Mouse (Mus musculus) WW6 (cell line): Measurements from ENCODE around the gene Fbxl2.
"Not testable (repeated sequence)": the region's sequence is repeated elsewhere in the genome, so short reads cannot be mapped to it uniquely, and the experiment has no call there.

ENCODE experiments used
- DNase-seq: peaks from one replicate; pipeline ENCODE4 v3.0.0-alpha.2; 2013; ENCODE audit warnings: low read depth, low spot score

Gene Fbxl2

GRCm38 (mm10) chr9:114046028-114046427 lies at the start of gene Fbxl2:
TSS of gene Fbxl2 (minus strand) at chr9:114046191.
- DNase-seq, result no peak

- DNase-seq, result no peak
Observed at GRCm38 (mm10) chr9:114094854-114095253, 48.9 kb upstream of the Fbxl2 start.

GRCm38 (mm10) chr9:114092188-114092587 lies 46.2 kb upstream of the Fbxl2 start:
- peak; percentile 43 for DNase-seq

GRCm38 (mm10) chr9:114088885-114089284 lies 42.9 kb upstream of the Fbxl2 start:
- DNase-seq, result not testable (repeated sequence)

- peak; percentile 28 for DNase-seq
Observed at GRCm38 (mm10) chr9:114087106-114087815, 41.3 kb upstream of the Fbxl2 start.

- DNase-seq, result no peak
Observed at GRCm38 (mm10) chr9:114086422-114086821, 40.4 kb upstream of the Fbxl2 start.

GRCm38 (mm10) chr9:114073681-114074080 lies 27.7 kb upstream of the Fbxl2 start:
- DNase-seq, result no peak

- DNase-seq, result no peak
Observed at GRCm38 (mm10) chr9:114069372-114069771, 23.4 kb upstream of the Fbxl2 start.

- no peak for DNase-seq
Observed at GRCm38 (mm10) chr9:114068494-114069053, 22.6 kb upstream of the Fbxl2 start.

GRCm38 (mm10) chr9:114057090-114057796 lies 11.3 kb upstream of the Fbxl2 start, which contains the start of gene Susd5:
TSS of gene Susd5 (plus strand) at chr9:114057140.
- DNase-seq, result no peak

GRCm38 (mm10) chr9:114052866-114053265 lies 6.9 kb upstream of the Fbxl2 start:
- DNase-seq, result no peak

- DNase-seq, result no peak
Observed at GRCm38 (mm10) chr9:114052031-114052430, 6.0 kb upstream of the Fbxl2 start.

GRCm38 (mm10) chr9:114050778-114051177 lies 4.8 kb upstream of the Fbxl2 start:
- no peak for DNase-seq

GRCm38 (mm10) chr9:114050106-114050505 lies 4.1 kb upstream of the Fbxl2 start:
- no peak for DNase-seq

- no peak for DNase-seq
Observed at GRCm38 (mm10) chr9:114046676-114047075, 685 bp upstream of the Fbxl2 start.

GRCm38 (mm10) chr9:114044446-114044845 lies 1.5 kb downstream of the Fbxl2 start:
- DNase-seq, result no peak

GRCm38 (mm10) chr9:114042490-114042889 lies 3.5 kb downstream of the Fbxl2 start:
- DNase-seq, result no peak

- no peak for DNase-seq
Observed at GRCm38 (mm10) chr9:114040945-114041344, 5.0 kb downstream of the Fbxl2 start.

GRCm38 (mm10) chr9:114026261-114026934 lies 19.6 kb downstream of the Fbxl2 start:
- peak; percentile 80 for DNase-seq

- DNase-seq, result no peak
Observed at GRCm38 (mm10) chr9:114025846-114026245, 20.1 kb downstream of the Fbxl2 start.

GRCm38 (mm10) chr9:114025182-114025581 lies 20.8 kb downstream of the Fbxl2 start:
- no peak for DNase-seq

GRCm38 (mm10) chr9:114022141-114022540 lies 23.9 kb downstream of the Fbxl2 start:
- DNase-seq, result no peak
